Mouse (Mus musculus) CD4-positive helper T cell, adult 2 months (primary cell): ENCODE results near the gene Il11ra1.
"Not testable (repeated sequence)": the region's sequence is repeated elsewhere in the genome, so short reads cannot be mapped to it uniquely, and the experiment has no call there.

Source experiments
- DNase-seq: peaks from one replicate; pipeline ENCODE4 v3.0.0-alpha.2; 2012; ENCODE audit warnings: low read depth, missing footprints, low spot score

The Il11ra1 gene

DNA sequence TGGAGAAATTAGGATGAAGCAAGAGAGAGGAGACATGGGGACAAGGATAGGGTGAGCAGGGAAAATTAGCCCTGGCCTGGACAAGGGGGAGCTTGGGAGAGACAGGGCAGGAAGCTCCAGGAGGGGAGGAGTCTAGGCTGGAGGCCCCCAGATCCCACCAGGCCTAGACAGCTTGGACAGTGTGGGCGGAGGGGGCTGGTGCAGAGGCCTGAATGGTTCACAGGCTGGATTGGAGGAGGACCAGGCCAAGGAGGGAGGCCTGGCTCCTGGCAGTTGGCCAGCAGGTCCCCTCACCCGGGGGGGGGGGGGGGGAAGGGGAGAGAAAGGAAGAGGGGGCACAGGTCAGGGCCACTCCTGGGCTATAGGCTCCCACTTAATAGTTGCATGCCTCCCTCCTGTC, 20.5 kb upstream of the Il11ra1 start:
- no peak for DNase-seq

DNA sequence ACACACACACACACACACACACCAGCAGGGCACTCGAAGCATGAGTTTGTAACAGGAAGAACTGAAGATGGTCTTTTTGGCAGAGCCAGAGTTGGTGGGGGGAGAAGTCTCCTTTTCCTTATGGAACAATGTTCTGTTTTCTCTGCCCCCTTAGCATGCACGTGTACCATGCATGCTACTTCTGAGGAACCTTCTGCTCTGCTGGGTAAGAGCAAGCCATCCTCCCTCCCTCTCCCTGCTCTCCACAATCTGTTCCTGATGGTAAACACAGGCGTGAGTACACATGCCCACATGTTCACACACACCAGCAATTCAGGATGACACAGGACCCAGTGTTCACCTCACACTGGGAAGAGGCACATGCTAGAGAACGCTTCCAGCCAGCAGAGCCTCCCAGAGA, 18.6 kb upstream of the Il11ra1 start:
- no peak for DNase-seq

DNA sequence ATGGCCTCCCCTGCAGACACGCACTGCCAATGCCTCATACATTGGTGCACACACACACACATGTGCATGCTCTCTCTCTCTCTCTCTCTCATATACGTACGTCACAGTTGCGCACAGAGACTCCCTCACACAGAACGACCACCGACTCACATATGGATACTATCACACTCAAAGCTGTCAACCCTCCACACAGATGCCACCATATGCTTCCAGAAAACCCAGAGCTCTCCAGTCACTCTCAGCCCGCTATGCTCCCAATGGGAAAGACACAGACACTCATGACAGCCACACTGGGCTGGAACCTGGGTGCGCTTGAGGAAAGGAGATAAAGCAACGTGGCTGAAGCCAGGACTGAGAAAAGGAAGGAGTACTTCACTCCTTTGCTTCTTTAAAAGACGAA, 17.8 kb upstream of the Il11ra1 start:
- no peak for DNase-seq

DNA sequence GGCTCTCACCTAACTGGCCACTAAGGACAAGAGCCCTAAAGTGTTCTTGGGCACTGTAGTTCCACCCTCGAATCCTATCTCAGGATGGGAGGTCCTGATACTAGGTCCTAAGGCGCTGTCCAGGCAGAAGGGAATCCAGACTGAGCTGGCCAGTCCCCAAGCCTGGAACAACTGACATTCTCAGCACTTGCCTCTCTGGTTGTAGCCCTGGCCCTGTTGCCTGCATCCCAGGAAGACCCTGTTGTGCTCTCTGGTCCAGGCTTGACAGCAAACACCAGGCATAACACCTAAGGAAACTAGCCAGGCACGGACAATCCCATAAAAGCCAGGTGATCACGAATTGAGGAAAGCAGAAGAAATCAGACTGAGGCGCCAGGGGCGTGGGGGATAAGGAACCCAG, 17.0 kb upstream of the Il11ra1 start:
- no peak for DNase-seq

DNA sequence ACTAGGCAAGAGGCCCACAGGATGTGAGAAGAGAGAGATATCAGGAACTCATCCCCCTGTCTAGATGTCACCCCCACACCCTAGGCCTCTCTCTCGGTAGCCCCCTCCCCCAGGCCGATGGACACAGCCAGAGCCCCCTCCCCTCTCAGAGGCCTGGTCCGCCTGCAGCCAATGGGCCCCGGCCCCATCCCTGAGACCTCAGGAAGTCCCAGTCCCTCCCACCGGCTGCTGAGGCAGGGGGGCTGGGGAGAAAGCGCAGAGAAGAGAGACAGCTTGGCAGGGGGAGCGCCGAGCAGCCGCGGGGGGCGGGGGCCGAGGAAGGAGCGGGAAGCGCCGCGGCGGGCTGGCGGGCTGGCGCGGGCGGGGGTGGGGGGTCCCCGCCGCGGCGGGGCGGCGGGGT, 16.5 kb upstream of the Il11ra1 start:
- not testable (repeated sequence) for DNase-seq

DNA sequence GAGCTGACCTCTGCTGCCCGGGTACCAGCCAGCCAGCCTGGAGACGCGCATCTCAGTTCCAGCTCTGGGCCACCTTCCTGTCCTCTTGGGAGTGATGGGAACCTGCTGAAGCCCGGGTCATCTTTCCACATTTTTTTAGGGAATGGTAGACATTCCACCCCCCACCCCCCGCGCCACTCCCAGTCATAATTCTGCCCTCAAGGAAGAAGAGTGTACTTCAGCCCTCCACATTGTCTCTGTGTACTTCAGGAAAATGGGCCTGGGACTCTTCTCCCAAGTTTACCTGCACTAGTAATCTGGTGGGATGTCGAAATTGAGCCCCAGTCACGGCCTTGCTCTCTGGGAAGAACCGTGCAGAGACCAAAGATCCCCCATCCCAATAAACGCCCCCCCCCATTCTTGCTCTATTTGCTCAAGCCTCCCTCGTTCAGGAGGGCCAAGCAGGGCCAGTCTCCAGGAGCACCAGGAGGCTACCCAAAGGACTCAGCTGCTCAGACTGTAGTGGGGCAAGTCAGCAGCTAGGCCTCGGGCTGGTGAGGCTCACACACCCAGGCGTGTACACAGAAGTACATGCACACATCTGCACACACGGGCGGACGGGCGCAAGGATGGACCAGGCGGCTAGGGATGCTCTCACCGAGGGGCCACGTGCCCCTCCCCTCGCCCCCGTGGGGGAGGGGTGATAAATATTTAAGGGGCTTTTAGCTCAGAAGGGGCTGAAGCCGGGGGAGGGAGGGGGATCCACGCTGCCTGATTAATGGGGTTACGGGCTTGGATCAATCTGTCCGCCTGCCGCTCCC, 15.5 kb upstream of the Il11ra1 start:
- DNase-seq = not testable (repeated sequence)

DNA sequence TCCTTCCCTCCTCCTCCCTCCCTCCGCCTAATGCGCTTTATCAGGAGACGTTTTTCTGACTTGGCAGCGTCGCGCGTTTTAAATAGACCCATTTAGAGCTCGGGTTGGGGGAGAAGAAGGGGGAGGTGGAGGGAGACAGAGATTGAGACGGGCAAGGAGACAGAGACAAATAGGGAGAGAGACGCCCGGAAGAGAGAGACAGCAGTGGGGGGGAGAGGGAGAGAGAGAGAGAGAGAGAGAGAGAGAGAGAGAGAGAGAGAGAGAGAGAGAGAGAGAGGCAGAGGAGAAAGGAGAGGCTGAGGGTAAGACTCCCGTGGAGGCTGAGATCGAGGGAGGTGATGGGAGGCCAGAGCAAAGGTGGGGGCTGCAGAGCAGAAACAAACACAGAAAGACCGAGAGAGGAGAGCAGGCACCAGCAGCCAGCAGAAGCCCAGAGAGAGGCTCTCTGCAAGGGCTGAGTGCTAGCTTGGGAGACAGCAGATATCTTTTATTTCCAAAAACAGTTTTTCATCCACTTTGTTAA, 14.8 kb upstream of the Il11ra1 start:
- DNase-seq = not testable (repeated sequence)

DNA sequence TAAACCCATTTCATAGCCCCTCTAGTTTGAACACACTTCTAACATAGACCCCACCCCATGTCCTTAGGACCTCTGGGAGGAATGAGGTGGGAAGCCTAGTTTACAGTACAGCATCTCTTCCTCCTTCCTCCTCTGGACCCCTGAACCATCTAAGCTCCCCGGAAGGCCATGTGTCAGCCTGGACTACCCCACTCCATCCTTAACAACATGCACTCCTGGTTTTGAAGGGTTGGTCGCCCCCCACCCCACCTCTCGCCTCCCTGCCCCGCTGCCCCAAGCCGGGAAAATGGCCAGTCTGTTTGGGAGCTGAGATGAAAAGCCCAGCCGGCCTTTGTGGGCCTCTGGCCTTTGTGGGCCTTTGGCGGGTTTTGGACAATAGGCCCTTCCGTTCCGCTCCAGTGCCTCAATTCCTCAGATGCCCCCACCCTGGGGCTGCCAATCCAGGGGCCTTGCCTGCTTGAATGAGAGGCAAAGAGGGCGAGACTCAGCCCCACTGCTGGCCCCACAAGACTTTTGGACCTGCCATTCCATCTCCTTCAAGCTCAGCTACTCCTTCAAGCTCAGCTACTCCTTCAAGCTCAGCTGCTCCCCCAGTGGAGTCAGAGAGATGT, 13.8 kb upstream of the Il11ra1 start:
- DNase-seq = not testable (repeated sequence)

DNA sequence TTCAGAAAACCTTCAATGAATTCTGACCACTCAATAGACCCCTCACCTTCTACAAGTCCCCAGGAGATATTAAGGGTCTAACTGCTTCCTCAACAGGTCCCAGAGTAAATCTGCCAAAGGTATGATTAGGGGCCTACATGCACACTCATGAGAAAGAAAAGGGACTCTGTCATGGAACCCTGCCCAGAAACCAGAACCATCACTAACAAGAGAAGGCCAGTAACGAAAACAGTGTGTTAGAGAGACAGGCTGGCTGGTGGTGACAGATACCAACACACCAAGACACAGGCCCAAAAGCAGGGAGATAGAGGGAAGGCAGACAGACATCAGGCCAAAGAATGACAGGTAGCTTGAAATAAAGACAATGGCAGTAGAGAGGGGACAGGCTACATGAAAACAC, 11.2 kb upstream of the Il11ra1 start:
- DNase-seq = not testable (repeated sequence)

DNA sequence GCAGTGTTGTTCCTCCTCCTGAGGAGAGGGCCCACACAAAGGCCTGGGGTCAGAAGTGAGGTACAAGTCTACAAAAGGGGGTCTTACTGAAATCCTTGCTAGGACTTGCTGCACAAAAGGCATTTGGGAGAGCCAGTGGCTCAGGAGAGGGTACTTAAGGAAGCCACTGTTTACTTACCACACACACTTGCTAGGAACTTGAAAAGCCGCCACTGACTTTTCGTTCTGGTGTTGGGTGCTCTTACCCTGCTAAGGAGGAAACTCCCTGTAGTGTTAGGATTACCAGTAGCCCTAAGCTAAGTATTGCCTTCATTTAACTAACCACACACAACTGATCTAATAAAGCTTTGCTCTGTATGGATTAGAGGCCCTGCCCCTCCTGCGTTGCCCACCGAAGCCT, 9.8 kb upstream of the Il11ra1 start:
- not testable (repeated sequence) for DNase-seq

DNA sequence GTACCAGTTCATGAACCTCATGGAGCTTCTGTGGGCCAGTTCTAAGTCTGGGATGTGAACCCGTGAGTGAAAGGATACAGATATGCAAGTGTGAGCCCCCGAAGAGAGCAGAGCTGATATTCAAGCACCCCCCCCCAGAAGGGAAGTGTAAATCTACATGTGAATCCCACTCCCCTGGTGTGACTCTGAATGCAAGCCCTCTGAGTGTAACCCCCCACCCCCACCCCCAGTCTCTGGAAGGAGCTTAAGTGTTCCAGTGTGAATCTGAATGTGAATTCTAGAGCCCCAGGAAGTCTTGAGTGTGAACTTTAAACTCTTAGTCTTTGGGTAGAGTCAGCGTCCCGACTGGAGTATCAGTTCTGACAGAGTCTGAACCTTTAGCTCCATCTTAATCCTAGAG, 6.3 kb upstream of the Il11ra1 start:
- not testable (repeated sequence) for DNase-seq

DNA sequence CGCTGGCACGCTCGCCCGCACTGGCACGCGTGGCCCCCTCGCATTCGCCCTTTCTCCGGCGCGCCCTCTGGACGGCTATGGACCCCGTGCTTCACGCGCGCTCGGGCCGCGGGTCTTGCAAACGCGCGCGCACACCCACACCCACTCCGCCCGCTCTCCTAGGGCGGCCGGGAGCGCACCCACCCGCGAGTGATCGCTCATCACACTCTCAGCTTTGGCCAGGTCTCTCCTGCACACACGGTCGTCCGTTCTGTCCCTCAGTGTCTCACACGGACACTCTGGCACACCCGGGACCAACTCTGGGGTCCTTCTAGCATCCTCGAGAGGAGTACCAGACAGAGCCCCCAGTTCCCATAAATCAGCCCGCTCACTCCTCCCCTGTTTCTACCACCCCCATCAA, 4.0 kb upstream of the Il11ra1 start:
- DNase-seq = not testable (repeated sequence)

DNA sequence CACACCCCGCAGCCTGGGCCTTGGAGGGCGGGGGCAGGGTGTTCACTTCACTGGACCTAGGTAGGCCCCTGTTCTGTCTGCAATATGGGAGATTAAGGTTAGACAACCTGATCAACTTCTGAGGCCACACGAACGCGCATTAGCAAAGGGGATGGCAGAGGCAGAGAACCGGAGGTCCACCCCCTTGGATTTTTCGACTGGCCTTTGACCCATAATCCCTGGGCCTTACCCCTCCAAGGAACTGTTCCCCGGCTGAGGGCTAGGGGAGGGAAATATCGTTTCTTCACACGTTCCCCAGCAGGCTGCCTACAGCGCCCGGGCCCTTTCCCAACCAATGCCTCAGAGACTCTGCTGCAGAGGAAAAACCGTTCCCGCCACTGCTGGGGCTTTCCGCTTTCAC, 3.3 kb upstream of the Il11ra1 start:
- DNase-seq = not testable (repeated sequence)

DNA sequence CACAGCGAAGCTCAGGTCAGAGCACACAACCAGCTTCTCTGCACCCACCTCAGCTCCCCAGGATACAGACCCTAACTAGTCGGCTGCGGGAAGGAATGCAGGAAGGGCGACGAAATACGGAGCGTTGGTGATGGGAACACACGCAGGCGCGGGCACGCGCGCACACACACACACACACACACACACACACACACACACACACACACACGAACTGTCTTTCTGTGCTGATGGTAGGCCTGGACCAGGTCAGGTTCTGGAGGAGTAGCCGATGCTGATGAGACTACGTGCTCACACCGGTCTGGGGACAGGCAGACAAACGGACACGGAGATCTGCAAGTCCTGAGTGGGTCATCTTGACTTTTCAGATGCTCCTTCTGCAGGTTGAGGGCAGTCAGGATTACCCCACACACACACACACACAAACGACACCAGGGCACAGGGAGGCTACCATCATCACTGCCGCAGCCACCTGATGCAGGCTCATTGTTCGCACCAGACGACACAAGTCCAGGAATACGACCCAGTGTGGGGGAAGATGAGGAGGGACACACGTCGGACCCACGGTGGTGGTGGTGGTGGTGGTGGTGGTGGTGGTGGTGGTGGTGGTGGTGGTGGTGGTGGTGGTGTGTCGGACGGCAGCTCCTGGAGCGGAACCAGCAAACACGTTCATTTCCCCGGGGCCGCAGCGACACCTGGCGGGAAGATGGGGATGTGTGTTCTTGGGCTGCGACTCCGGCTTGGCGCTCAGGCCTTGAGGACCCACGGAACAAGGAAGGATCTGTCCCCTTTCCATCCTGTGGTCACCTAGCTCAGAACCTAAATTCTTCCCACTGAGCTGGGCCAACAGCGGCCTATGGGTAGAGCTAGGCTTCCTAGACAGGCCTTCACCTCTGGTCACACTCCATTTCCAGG, 2.6 kb upstream of the Il11ra1 start, which contains the start of gene Cntfr:
Cntfr (minus strand) TSS at position 160 of the 912 bp plus-strand sequence.
- DNase-seq = peak; percentile 54

DNA sequence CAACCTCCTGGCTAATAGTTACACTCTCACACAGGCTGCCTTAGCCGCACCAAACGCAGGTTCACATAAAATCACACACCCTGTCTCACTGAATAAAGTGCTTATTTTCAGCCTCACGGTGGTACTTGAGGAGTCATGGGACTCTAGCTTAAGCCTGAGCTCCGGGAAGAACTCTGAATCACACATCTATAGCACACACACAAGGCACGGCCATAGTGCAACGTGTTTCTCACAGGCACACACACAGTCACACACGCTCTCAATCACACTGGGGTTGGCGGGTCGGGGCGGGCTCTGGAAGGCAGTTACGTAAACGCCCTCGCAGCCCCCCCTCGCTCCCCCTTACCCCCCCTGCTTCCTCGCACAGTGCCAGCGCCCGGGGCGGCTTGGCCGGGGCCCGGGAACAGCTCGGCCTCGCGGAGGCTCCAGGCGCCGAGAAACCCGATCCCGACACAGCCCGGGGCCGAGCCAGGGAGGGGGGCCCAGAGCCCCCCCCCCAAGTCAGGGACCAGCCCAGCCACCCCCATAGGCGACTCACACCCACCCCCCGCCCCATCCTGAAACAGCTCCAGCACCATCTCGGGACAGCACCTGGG, 1.3 kb upstream of the Il11ra1 start:
- DNase-seq = not testable (repeated sequence)

DNA sequence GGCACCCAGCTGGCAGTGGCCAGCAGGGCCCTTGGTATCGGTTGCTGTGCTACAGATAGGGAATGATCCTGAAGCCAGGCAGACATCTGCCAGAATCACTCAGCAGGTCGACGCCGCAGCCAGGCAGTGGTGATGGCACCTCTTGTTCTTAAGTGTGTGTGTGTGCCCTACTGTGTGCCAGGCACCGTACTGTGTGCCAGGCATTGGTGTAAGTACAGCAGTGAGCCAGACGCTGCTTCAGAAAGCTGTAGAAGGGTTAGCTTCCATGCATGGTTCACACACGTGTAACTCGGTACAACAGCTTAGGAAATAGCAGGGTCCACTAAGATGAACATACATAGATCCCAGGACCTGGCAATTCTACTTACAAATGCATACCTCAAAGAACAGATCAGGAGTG, 435 bp downstream of the Il11ra1 start:
- DNase-seq = not testable (repeated sequence)

DNA sequence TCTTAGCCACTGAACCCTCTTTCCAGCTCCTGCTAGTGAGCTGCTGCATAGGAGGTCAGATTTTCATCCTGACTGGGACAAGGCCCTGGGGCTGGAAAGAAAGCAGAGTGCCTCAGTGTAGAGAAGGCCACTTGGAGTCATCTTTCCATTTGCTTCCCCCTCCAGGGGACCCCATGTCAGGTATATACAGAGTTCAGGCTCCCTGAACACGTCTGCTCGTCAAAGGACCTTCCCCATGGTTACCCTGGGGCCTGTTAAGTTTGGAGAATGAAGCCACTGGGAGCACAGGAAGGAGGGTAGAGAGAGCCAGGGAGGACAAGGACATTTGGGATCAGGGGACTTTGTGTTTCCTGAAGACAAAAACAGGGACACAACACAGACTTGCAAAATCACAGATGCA, 2.4 kb downstream of the Il11ra1 start:
- DNase-seq = not testable (repeated sequence)

DNA sequence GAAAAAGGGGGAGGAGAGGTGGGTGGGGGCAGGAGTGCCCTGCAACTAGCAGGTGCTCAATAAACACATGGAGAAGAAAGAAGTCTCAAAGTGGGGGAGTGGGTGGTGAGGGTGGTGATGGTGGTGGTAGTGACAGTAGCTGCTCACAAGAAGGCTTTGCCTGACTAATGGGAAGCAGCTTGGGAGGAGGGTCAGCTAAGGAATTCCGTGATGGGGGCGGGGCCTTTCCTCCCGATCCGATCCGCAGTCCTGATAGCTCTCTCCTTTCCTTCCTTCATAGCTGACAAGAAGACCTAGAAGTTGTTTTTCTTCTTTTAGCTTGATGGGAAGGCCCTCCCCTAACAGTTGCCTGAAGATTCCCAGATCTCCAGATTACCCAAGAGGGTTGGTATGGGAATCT, 4.9 kb downstream of the Il11ra1 start:
- DNase-seq = no peak

DNA sequence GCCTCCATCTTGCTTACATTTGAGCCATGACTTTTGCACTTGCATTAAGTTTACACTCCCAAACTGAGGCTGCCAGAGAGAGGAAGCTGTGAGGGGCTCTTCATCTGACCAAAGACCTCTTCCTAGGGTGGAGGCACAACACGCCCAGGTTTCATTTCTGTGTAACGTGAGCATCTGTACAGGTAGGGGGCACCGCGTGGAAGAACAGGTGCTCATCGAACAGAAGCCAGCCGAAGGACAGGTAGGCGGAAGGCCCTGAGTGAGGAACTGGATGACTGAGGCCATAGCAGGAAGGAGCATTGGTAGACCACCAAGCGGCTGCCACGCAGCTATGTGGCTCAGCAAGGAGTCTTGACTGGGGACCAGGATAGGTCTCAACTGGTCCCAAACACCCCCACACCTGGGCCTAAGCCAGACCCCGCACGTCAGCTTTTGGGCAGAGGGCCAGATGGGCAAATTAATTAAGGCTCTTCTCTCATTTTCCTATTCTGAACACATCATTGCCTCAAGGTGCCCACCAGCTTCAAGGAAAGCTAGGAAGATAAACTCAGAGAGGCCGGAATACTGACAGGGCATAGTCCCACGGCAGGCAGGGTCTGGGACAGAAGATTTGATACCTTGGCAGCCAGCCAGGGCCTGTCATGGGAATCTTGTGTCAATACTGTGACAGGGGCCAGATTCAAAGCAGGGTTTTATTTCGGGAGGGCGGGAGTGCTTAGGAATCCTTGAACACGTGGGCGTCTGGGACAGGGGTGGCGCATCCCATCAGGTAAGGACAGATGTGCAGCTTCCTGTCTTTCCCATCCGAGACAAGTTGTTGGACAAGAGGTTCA, 6.3 kb downstream of the Il11ra1 start:
- no peak for DNase-seq

DNA sequence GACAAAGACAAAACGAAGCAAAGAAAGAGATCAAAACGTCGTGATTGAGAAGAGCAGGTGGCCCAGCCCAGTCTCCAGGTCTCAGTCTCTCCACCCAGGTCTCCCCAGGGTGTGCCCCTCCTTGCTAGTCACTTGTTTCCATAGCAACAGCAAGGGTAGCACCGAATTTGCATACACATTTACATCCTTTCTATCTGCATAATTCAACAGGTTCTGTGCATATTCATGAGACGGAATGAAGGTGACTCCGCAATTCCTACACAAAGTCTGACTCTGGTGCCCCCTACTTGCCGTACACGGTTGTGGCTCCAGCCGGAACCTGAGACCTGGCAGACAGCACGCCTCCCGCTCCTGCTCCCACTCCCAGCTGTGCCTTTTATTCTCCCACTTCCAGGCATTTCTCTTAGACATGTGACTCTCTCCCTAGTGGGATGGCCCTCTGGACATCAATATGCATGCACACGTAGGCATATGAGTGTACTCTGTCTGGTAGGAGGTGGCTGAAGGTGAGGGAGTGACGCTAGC, 7.3 kb downstream of the Il11ra1 start:
- peak; percentile 58 for DNase-seq
